Mouse (Mus musculus) layer of hippocampus, adult 8-10 months (tissue): ENCODE results near the gene Ppfibp1. TPM values are rescaled to one million over a fixed set of nuclear protein-coding genes. Genes with fewer than 3 reads are reported as not detected.
"Not testable (repeated sequence)": the region's sequence is repeated elsewhere in the genome, so short reads cannot be mapped to it uniquely, and the experiment has no call there.

ENCODE experiments used
- DNase-seq, 2 experiments: peaks; one replicate each; pipeline ENCODE4 v3.0.0; 2022; ENCODE audit warnings: low spot score in 2 of 2
- total RNA-seq, 4 experiments: library from RNA; stranded (reverse); gene quantifications; 2 replicates each; pipeline ENCODE4 v1.2.4; 2022

Gene Ppfibp1
- total RNA-seq = 10 to 100 TPM; 40.8 to 45.2 (median 41.9) TPM

DNA sequence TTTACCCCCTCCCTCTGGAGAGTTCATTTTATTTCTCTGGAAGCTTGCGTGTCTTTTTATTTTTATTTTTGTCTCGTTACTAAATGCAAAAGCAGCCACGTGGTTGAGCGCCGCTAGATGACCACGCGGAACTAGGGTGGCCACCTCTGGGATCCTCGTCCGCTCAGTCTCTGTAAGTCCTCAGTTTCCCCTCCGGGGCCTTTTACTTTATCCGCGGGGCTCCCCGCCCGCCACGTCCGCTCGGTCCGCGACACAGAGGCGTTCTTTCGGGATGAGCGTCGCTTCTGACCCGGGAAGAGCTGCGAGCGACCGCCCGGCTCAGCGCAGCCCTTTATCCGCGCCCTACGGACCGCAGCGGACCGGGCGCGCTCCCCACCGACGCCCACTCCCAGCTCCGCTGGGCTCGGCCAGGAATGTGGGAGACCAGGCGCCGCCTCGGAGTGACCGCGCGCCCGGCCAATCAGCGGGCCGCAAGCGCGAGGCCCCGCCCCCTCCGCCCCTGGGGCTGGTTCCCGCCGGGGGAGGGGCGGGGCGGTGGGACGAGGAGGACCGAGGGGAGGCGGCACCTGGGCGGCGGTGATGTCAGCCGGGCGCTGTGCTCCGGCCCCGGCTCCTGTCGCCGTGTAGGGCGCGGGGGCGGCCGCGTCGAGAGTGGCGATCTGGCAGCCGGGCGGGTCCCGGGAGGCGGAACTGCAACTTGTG lies at the start of gene Ppfibp1:
TSS of gene Ppfibp1 (plus strand) at position 530 of the 702 bp plus-strand sequence.
- DNase-seq = peak; percentile 80 to 89

DNA sequence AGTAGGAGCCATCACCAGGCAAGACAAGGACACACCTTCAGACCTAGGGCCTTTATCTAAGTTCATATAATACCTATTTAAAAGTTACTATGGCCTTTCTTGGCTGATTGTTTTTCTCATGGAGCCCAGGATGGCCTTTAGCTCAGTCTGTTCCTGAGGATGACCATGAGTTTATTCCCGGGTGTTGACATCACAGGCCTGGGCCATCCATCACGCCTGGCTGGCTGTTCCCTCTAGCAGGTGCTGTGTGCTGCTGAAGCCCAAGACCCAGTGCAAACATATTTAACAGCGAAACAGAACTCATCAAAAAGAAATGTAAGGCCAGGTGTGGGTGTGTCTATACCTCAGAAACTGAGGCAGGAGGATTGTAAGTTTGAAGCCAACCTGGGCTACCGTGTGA lies 49.4 kb upstream of the Ppfibp1 start:
- no peak for DNase-seq

DNA sequence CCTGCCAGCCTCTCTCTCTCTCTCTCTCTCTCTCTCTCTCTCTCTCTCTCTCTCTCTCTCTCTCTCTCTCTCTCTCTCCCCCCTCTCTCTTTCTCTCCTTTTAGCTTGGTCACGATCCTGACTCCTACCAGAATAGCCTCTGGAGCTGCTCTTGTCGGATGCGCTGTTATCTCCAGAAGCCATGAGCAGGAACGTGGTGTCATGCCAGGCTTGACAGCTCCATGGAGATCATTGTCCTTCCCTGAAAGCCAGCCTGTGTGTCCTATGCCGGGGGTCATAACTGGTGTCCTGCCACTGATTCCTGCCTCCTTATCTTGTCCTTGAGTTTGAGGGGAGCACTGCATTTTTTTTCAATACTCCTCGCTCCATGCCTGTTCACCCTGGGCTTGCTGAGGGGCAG lies 43.4 kb upstream of the Ppfibp1 start:
- DNase-seq = no peak

DNA sequence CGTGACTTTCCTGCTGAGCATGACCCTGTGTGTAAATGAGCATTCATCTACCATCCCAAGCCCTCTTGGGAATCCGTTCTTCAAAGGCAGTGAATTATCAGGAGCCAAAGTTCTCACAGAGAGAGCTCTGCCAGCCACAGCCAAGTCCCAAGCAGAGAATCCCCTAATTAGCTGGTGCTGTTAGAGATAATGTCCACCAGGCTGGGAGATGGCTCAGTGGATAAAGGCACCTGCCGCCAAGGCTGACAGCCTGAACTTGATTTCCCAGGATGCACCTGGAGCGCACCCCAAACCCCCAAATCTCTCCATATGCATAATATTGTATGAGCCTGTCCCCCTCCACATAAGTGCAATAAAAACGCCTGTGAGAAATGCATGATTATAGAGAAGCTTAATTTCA lies 42.9 kb upstream of the Ppfibp1 start:
- DNase-seq = no peak

DNA sequence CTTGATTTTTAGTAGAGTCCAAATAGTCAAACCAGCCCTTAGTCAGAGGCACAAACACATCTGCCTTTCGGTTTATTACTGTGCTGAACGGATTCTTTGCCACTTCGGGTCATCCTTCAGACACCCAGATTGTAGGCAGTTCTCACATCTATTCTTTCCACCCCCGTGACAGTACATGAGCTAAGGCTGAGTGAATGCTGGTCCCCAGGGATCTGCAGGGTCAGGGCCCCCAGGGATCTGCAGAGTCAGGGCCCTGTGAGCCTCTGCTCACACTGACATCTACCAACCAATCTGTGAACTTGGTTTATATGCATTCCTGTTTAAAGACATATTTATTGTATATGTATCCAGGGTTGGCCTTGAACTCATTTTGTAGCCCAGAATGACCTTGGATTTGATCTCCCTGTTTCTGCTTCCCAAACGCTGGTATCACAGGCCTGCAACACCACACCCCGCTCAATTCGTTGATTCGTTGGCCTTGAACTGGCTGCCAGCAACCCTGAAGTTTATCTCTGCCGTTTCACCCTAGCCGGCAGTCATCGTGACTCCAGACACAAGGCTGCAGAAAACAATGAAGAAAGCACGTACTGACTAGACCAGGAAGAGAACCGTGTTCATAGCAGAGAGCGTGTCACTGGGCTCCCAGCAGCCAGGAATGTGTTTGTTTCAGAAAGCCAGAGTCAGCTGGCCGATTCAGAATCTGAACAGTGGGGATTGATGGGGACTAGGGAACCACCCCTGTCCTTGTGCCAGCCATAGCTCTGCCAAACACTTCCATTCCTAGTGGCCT lies 42.1 kb upstream of the Ppfibp1 start:
- no peak for DNase-seq

DNA sequence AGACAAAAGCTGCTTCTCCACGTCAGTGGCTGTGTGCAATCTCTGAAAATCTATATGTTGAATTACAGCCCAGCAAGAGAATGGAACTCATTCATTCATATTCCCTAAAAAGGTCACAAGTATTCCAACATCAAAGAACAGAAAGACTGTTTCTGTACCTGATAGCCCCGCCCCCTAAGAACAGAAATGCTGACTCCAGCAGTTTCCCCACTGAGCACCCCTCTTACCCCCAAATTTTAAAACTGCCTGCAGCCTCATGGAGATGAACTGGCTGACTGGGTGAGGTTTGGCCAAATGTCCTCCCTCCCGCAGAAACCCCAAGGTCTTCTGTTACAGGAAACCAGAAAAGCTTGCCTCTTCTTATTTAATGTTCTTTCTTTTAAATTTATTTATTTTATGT lies 40.9 kb upstream of the Ppfibp1 start:
- DNase-seq = no peak

DNA sequence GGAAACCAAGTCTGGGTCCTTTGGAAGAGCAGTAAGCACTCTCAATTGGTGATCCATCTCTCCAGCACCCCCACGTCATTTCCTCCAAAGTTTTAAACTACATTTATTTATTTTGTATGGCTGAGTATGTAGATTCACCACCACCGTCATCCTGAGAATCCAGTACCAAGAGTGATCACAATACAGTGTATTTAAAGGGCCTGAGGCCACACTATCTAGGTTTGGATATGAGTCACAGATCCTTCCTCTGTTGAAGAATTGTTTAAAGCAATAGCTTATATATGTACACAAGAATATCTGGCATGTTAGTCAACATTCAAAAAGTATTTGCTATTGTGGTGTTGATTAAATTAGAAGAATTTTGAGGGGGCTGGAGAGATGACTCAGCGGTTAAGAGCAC lies 40.0 kb upstream of the Ppfibp1 start:
- no peak for DNase-seq

DNA sequence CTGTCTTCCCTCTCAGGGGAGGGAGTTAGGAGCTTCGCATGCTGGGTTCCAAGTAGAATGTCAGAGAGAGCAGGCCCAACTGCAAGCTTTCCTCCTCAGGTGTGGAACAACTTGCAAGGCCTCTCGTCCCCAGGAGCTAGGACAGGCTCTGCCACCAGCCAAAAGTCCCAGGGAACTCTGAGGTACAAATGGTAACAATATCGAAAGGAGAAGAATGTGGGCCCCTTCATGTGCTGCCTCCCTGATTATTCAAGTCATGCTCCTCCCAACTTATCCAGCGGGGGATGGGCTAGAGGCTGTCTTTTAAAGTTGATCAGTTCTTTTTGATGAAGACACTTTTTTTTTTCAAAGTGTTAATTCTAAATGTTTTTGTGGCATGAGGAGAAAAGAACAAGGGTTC lies 38.2 kb upstream of the Ppfibp1 start, which contains the start of gene Smco2:
TSS of gene Smco2 (plus strand) at position 55 of the 400 bp plus-strand sequence.
- no peak for DNase-seq

DNA sequence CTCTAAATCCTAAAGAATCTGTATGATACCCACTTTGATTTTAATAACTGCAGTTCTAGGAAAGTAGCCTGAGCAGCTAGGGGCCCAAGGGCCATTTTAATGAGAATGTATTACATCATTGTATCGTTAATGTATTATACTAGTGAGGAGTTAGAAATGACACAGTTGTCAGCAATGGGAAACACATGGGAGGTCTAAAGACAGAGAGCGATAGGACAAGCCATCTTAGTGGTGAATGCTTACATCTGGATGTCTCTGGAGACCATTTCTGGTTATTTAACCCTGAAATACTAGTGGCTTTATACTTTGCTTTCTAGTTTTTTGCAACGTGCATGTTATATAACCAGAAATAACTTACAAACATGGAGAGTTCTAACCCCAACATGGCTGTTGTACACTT lies 36.4 kb upstream of the Ppfibp1 start:
- no peak for DNase-seq

DNA sequence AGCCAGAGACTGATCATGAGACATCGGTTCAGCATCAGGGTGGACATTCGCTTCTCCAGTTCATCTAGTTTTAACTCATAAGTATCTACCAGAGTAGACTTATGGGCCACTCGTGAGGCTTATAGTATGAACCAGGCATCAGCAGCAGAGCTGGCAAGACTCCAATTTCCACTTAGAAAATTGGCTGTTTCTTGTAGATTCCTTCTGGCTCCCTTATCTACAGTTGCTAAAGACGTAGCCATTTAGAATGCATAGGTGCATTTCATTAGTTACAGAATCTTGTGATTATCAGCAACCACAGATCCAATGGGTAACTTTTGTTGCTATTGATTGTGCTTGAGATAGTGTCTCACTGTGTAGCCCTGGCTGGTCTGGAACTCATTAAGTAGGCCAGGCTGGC lies 35.5 kb upstream of the Ppfibp1 start:
- no peak for DNase-seq

DNA sequence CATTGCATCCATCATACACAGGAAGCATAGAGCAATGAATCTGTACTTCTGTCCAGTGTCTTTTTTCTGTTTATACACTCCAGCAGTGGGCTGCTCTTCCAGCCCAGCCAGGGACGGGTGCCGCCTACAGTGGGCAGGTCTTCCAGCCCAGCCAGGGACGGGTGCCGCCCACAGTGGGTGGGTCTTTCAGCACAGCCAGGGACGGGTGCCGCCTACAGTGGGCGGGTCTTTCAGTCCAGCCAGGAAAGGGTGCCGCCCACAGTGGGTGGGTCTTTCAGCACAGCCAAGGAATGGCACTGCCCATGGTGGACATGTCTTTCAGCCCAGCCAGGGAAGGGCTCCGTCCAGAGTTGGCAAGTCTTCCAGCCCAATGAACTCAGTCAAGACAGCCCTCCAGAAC lies 33.1 kb upstream of the Ppfibp1 start:
- DNase-seq = no peak

DNA sequence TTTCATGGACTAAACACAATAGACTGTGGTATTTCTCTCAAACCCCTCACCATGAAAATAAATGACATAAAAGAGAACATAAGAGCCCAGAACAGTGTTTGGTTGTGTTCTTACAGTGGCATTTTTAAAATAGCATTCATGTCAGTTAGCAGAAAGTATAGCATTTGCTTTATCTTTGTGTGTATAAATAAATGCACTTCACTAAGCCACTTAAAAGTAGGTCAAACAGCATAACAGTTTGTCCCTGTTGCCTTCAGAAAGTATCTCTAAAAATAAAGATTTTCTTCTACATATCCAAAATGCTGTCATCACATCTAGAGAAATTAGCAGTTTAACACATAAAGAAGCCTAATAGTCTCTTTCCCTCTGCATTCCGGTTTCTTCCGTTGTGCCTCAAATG lies 30.9 kb upstream of the Ppfibp1 start:
- no peak for DNase-seq

DNA sequence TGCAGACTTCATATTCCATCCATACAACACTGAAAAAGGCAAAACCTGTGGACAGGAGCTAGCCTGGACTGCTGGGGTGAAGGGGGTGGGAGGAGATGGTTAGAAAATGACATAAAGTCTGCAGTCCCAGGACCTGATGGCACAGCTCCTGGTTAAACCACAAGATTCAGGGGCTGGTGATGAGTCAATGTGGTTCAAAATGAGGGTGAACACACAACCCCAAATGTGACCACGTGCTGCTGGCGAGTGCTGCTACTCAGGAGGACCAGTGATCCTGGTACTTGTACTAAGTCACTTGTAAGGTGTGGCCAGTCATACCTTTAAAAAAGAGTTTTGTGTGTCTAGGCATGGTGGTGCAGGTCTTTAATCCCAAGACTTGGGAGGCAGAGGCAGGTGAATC lies 25.1 kb upstream of the Ppfibp1 start:
- no peak for DNase-seq

DNA sequence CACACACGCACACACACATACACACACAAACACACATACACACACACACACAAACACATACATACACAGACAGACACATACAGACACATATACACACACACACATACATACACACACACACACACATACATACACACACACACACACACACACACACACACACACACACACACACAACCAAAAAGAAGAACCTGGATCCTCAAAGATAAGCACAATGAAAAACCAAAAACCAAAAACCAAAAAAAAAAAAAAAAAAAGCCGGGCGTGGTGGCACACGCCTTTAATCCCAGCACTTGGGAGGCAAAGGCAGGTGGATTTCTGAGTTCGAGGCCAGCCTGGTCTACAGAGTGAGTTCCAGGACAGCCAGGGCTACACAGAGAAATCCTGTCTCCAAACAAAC lies 23.9 kb upstream of the Ppfibp1 start:
- not testable (repeated sequence) for DNase-seq

DNA sequence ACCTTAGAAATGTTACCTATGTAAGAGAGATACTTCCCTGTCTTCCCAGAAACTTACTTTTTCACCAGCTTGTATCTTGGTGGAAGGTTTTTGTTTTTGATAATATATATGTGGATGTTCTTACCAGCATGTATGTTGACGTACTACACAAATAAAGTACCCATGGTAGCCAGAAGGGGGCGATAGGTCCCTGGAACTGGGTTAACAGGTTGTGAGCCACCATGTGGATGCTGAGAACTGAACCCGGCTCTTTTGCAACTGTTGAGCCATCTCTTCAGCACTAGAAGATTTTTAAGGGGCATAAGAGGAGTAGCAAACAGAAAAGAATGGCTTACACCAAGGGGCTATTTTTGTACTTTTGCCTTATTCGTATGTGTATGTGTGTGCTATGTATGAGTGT lies 22.6 kb upstream of the Ppfibp1 start:
- DNase-seq = no peak

DNA sequence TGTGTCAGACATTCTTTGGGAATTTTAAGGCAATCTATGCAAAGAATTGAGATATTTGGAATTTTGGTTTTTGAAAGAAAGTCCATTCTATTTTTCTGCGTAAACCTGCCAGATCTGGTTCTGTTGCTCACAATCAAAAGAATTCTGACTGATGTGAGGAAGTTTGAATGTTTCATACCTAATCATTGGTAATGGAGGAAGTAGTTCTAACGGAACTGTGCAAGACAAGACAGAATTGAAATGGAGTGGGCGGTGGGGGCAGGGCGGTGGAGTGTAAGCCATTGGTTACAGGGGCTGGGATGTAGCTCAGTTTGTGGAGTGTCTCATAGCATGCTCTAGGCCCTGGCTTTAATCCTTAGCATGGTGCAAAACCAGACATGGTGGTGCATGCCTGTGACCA lies 16.3 kb upstream of the Ppfibp1 start:
- DNase-seq = no peak

DNA sequence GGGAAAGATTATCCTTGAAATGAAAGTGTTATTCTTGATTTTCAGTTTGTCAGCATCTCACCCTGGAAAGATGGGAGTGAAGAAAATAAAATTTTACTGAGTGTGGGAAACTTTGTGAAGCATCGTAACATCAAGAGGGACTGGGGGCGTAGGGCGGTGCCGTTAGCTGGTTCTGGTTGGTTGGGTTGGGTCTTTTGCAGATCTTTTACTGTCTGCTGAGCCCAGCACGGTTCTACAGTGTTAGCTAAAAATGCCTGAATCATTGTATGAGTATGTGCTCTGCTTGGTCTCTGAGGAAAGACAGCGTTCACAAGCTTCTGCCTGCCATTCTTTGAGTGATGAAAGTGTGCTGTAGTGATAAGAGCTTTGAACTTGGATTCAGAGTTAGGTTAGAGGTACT lies 13.9 kb upstream of the Ppfibp1 start:
- DNase-seq = no peak

DNA sequence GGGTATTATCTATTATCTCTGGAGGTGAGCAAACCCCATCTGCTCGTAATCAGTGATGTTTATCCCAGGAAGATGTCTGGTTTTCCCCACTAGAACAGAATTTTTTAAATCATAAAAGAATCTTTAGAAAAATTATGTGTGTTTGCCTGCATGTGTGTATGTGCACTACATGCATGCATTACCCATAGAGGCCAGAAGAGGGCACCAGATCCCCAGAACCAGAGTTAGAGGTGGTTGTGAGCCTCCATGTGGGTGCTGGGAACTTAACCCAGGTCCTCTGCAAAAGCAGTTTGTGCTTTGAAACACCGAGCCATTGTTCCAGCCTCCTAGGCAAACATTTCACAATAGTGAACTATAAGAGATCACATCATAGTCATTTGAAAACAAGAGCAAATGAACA lies 11.5 kb upstream of the Ppfibp1 start:
- no peak for DNase-seq

DNA sequence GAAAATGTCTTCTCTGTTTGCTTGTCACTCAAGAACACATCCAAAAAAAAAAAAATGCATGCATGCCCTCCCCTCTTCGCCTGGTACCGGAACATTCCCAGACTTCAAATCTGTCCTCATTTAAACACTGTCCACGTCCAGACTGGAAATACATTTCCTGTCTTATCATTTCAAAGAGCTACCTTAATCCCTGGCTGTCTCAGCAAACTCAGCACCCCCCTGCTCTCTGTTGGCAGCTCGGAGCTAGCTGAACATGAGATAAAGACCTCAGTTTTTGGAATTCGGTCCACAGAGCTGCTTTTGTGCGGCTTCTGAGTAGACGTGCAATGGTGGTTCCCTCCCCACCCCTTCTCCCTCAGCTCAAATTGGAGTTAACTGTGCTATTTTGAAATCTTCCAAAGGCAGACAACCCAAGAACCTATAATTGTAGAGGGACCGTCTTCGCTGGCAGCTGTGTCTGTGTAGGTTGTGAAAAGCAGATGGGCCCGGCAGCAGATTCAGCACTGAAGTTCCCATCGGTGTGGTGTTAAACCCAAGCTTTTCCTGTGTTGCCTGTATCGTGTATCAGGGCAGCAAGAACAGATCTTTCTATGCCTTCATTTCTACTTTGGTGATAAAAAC lies 10.8 kb upstream of the Ppfibp1 start:
- peak; percentile 39 to 65 for DNase-seq

DNA sequence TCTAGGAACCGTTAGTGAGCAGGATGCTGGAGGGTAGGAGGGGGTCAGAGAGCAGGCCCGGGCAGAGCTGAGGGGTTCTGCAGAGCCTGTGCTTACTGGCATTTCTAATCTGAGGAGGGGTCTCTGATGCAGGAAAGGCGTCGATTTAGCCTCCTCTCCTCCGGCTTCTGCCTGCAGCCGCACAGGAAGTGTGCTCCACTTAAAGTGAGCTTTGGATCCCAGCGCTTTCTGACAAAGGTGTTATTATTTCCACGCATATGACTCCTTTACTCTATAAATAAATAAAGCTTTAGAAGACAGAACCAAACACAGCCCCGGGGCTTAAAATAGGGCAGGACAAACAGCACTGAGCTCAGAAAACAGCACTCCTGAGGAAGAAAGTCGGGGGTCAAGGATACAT lies 9.4 kb upstream of the Ppfibp1 start:
- DNase-seq = no peak

DNA sequence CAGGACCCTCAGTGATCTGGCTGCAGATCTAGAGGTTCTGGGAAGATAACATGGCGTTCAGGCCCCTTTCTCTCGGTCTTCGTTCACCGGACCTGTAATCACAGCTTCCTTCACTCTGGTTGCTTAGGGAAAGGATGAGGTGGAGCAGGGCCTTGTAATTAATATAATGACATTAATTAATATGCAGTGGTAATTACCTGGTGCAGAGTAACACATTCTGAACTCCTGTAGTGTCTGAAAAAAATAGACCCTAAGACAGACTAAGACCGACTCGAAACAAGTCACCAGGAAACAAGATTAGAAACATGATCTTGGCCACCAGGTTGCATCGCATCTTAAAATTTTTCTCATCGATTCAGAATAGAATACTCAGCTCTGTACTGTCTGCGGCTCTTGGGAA lies 8.4 kb upstream of the Ppfibp1 start:
- DNase-seq = no peak

DNA sequence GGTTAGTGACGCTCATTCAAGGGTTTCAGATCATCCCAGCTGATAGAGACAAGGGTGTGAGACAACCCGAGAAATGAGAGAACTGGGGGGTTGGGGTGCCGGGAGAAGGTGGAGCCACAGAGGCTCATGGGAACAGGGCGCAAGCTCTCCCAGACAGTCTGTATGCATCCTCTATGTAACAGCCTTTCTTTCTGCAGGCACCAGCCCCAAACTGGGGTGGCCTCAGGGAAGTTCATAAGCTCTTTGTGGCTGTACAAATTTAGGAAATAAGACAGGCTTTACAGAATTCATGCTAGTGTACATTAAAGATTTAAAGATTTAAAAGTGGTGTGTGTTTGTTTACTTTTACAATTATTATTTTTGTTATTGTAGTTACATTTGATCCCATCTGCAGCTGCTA lies 8.0 kb upstream of the Ppfibp1 start:
- no peak for DNase-seq
